Mouse (Mus musculus) MN1 (cell line): Measurements from ENCODE around the gene Isg15.
"Not testable (repeated sequence)": the region's sequence is repeated elsewhere in the genome, so short reads cannot be mapped to it uniquely, and the experiment has no call there.

Source experiments
- DNase-seq: peaks from one replicate; pipeline ENCODE4 v3.0.0-alpha.2; 2016; ENCODE audit warnings: low spot score

The Isg15 gene

DNA sequence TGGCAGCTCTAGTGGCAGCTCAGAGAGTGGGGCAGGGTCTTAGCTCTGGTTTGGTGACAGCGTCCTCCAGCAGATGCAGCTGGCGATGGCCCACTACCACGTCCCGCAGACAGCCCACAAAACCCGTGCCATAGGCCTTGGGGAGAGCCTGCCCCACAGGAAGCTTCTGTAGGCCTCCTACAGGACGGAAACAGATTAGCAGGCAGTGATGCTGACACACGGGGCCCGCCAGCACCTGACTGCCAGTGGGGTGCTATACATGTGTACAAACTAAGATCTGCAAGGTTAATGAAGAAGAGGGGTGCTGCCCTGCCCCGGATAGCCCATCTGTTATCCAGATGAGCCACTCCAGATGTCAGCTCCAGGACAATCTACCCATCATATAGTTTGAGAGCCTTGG, 34.1 kb downstream of the Isg15 start:
- no peak for DNase-seq

DNA sequence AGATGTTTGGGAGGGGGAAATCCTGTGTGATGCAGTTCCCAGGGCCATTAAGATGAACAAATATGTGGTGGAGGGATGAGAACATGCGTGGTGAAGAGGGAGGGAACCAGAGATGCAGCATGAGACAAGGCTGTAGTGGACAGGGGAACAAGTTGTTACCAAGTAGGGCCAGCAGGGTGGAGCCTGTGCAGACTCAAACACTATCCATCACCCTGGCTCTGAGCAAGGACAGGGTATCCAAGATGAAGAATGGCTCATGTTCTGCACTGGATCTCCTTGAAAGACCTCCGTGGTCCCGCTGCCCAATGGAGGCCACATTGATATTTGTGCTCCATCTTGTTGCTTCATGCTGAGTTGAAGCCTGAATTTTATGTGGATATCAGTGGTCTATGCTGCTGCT, 45.8 kb downstream of the Isg15 start:
- no peak for DNase-seq

DNA sequence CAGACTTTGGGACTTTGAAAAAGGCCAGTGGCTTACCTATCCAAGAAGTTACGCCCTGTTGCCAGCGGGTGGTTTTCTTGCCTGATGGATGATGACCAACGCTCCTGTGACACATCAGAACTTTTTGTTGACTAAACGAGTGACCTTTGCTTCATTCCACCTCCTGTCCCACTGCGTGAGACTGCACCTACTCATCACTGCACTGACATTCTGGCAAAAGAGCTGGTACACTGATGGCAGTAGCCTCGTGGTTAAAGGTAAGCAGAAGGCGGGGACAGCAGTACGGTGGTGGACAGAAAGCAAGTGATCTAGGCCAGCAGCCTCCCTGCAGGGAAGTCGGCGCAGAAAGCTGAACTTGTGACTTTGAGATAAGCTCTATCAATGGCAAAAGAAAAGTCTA, 49.7 kb downstream of the Isg15 start:
- DNase-seq, result not testable (repeated sequence)
